Mouse (Mus musculus): ENCODE measurements around the gene Emp2. TPM values are rescaled to one million over a fixed set of nuclear protein-coding genes. Genes with fewer than 3 reads are reported as not detected.
A peak's percentile ranks its signal among the peaks of the same experiment; 100 is the strongest.

Emp2 gene
- 35.4 and 38.6 TPM in 2 replicates for polyA plus RNA-seq (2014; fragmentation: Nextera tagmentation; extraction: Ambion mirVana)

GRCm38 (mm10) chr16:10313646-10314088 is at the start of gene Emp2:
Gene Emp2 (minus strand): TSS chr16:10313968.
- H3K27ac ChIP-seq (replicated peaks; ENCODE audit: low read depth, low read length): no peak within 1 kb of the TSS
- peak; percentile 76 for DNase-seq (ENCODE audit: low spot score)

DNA sequence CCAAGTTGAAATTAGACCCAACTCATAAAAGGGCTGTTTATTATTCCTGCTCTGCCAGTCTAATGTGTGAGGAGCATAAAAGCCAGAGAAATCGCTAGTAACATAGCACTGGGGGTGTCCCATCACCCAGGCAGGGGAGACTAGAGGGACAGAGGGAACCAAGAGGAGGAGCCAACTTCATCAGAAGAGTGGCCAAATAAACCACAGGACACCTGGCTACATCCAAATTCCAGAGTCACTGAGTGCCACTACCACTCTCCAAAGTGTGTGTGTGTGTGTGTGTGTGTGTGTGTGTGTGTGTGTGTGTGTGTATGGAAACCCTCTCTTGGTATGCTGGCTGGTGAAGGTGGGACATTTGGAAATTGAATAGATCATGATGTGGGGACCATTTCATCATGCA is 49.3 kb upstream of the Emp2 start:
- H3K9ac ChIP-seq (ENCODE audit: low read depth, low read length): no peak overlapping the region
- H3K4me2 ChIP-seq (ENCODE audit: low read depth, low read length): no peak overlapping the region
- H3K27ac ChIP-seq (replicated peaks; ENCODE audit: low read depth, low read length): no peak overlapping the region
- no peak for DNase-seq (ENCODE audit: low spot score)
- peaks cover 15% of the 10 kb centered on the region; the same call in 1 of the 2 replicates for H3K4me1 ChIP-seq (ENCODE audit: control insufficient read depth, insufficient read depth, low read length)
- no peaks in the 10 kb centered on the region for H3K36me3 ChIP-seq (ENCODE audit: control insufficient read depth, insufficient read depth, low read length)
- 46% methylated on average over 1 of the region's 1 CpGs for WGBS
- H3K4me3 ChIP-seq (ENCODE audit: low read depth, low read length): no peak overlapping the region
- H3K9me3 ChIP-seq (ENCODE audit: control insufficient read depth, low read length): no peaks in the 10 kb centered on the region
- H3K27me3 ChIP-seq (replicated peaks; ENCODE audit: control insufficient read depth, insufficient read depth, low read length): no peaks in the 10 kb centered on the region
- no peak for ATAC-seq (ENCODE audit: low read depth)

More at GRCm38 (mm10) chr16:10313646-10314088, at the start of gene Emp2:
- ATAC-seq (ENCODE audit: low read depth): peak; percentile 92
- Histone ChIP-seq H3K4me2 (ENCODE audit: low read depth, low read length) (peak within 1 kb of the TSS; percentile 82), H3K36me3 (ENCODE audit: control insufficient read depth, insufficient read depth, low read length) (no peaks in the 10 kb centered on the region), H3K4me1 (ENCODE audit: control insufficient read depth, insufficient read depth, low read length) (peaks cover 10% of the 10 kb centered on the region), H3K9me3 (ENCODE audit: control insufficient read depth, low read length) (no peaks in the 10 kb centered on the region), H3K9ac (ENCODE audit: low read depth, low read length) (peak within 1 kb of the TSS; percentile 72), H3K27me3 (replicated peaks; ENCODE audit: control insufficient read depth, insufficient read depth, low read length) (no peaks in the 10 kb centered on the region), H3K4me3 (ENCODE audit: low read depth, low read length) (peak within 1 kb of the TSS; percentile 52)
- 0% methylated on average over 10 of the region's 40 CpGs for WGBS

DNA sequence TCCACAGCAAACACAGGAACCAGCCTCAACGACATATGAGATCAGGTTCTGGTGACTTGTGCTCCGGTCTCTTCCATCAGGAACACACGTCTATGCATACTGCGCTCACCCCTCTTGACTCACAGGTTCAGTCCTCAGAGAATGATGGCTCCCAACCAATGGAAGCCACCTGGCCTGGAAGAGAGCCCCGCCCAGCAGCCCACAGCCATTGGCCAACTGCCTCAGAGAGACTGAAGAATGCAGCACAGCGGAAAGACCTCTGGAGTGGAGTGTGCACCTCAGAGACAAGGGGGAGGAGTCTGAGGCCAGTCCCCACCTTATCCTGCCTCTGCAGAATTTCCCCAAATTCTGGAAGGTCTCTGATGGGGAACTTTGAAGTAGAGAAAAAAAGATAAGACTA is 45.5 kb upstream of the Emp2 start:
- Histone ChIP-seq H3K4me3 (ENCODE audit: low read depth, low read length) (no peak overlapping the region), H3K36me3 (ENCODE audit: control insufficient read depth, insufficient read depth, low read length) (no peaks in the 10 kb centered on the region), H3K27me3 (replicated peaks; ENCODE audit: control insufficient read depth, insufficient read depth, low read length) (no peaks in the 10 kb centered on the region), H3K4me1 (ENCODE audit: control insufficient read depth, insufficient read depth, low read length) (no peaks in the 10 kb centered on the region), H3K9me3 (ENCODE audit: control insufficient read depth, low read length) (no peaks in the 10 kb centered on the region), H3K9ac (ENCODE audit: low read depth, low read length) (no peak overlapping the region), H3K27ac (replicated peaks; ENCODE audit: low read depth, low read length) (no peak overlapping the region), H3K4me2 (ENCODE audit: low read depth, low read length) (no peak overlapping the region)
- 81% methylated on average over 6 of the region's 6 CpGs for WGBS
- DNase-seq (ENCODE audit: low spot score) (no peak), ATAC-seq (ENCODE audit: low read depth) (no peak)

DNA sequence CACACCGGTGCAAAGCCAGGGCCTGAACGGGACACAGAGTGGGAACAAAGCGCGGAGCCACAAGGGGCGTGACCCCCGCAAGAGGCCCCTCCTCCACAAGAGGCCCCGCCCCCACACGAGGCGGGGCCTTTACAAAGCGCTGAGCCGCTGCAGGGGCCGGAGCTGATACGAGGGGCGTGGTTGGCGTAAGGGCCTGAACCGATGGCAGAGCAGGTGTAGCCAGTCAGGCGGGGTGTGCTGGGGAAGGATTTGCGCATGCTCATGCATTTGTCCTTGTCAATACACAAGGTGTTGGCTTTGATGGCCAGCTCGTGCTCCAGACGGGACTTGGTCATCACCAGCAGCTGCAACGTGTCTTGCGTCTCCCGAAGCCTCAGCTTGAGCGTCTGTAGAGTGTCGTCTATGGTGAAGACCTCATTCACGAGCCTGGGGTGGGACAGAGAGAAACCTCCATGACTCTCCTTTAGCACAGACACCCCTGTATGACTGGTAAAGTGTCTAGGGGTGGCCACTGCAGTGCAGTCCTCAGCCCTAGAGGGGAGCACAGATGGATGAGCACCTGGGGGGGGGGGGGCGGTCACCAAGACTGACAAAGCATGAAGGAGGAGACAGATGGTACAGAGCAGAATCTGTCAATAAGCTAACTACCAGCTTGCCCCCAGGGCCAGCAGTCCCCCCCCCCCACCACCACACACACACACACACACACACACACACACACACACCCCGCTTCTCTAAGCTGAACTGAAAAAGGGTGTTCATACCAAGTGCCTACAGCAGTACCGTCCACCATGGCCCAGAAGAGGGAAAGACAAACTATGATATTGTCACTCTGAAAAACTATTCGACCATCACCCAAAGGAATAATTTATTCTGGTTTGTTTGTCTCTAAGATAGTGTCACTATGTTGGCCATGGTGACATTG is 44.5 kb upstream of the Emp2 start:
- Histone ChIP-seq H3K4me3 (ENCODE audit: low read depth, low read length) (peak overlapping the region; percentile 1), H3K4me1 (ENCODE audit: control insufficient read depth, insufficient read depth, low read length) (no peaks in the 10 kb centered on the region), H3K9ac (ENCODE audit: low read depth, low read length) (no peak overlapping the region), H3K4me2 (ENCODE audit: low read depth, low read length) (peak overlapping the region; percentile 36), H3K27me3 (replicated peaks; ENCODE audit: control insufficient read depth, insufficient read depth, low read length) (no peaks in the 10 kb centered on the region), H3K9me3 (ENCODE audit: control insufficient read depth, low read length) (no peaks in the 10 kb centered on the region), H3K27ac (replicated peaks; ENCODE audit: low read depth, low read length) (no peak overlapping the region), H3K36me3 (ENCODE audit: control insufficient read depth, insufficient read depth, low read length) (no peaks in the 10 kb centered on the region)
- 15% methylated on average over 28 of the region's 30 CpGs for WGBS
- peak; percentile 89 for ATAC-seq (ENCODE audit: low read depth)
- DNase-seq (ENCODE audit: low spot score): peak; percentile 90

- no peak overlapping the region for H3K4me3 ChIP-seq (ENCODE audit: low read depth, low read length)
- no peak overlapping the region for H3K27ac ChIP-seq (replicated peaks; ENCODE audit: low read depth, low read length)
- H3K4me2 ChIP-seq (ENCODE audit: low read depth, low read length): no peak overlapping the region
- DNase-seq (ENCODE audit: low spot score) (peak; percentile 56), ATAC-seq (ENCODE audit: low read depth) (no peak)
- no peaks in the 10 kb centered on the region for H3K4me1 ChIP-seq (ENCODE audit: control insufficient read depth, insufficient read depth, low read length)
- H3K27me3 ChIP-seq (replicated peaks; ENCODE audit: control insufficient read depth, insufficient read depth, low read length): no peaks in the 10 kb centered on the region
- H3K9me3 ChIP-seq (ENCODE audit: control insufficient read depth, low read length): no peaks in the 10 kb centered on the region
- H3K36me3 ChIP-seq (ENCODE audit: control insufficient read depth, insufficient read depth, low read length): no peaks in the 10 kb centered on the region
- H3K9ac ChIP-seq (ENCODE audit: low read depth, low read length): no peak overlapping the region
Observed at GRCm38 (mm10) chr16:10355004-10355403, 41.2 kb upstream of the Emp2 start.

GRCm38 (mm10) chr16:10351050-10351636 is 37.4 kb upstream of the Emp2 start:
- peaks cover 6% of the 10 kb centered on the region; the same call in 1 of the 2 replicates for H3K4me1 ChIP-seq (ENCODE audit: control insufficient read depth, insufficient read depth, low read length)
- no peak overlapping the region for H3K27ac ChIP-seq (replicated peaks; ENCODE audit: low read depth, low read length)
- no peak overlapping the region for H3K4me2 ChIP-seq (ENCODE audit: low read depth, low read length)
- WGBS: 56% methylated on average over 9 of the region's 9 CpGs
- no peaks in the 10 kb centered on the region for H3K27me3 ChIP-seq (replicated peaks; ENCODE audit: control insufficient read depth, insufficient read depth, low read length)
- no peaks in the 10 kb centered on the region for H3K36me3 ChIP-seq (ENCODE audit: control insufficient read depth, insufficient read depth, low read length)
- no peak overlapping the region for H3K9ac ChIP-seq (ENCODE audit: low read depth, low read length)
- no peak overlapping the region for H3K4me3 ChIP-seq (ENCODE audit: low read depth, low read length)
- DNase-seq (ENCODE audit: low spot score) (no peak), ATAC-seq (ENCODE audit: low read depth) (no peak)
- no peaks in the 10 kb centered on the region for H3K9me3 ChIP-seq (ENCODE audit: control insufficient read depth, low read length)

- ATAC-seq (ENCODE audit: low read depth) (peak; percentile 79), DNase-seq (ENCODE audit: low spot score) (peak; percentile 61)
- Histone ChIP-seq H3K9me3 (ENCODE audit: control insufficient read depth, low read length) (no peaks in the 10 kb centered on the region), H3K9ac (ENCODE audit: low read depth, low read length) (0 out of 2 replicates have a peak overlapping the region, but pooled peaks have one; percentile 8), H3K4me1 (ENCODE audit: control insufficient read depth, insufficient read depth, low read length) (peaks cover 6% of the 10 kb centered on the region; the same call in 1 of the 2 replicates), H3K36me3 (ENCODE audit: control insufficient read depth, insufficient read depth, low read length) (no peaks in the 10 kb centered on the region), H3K4me3 (ENCODE audit: low read depth, low read length) (no peak overlapping the region), H3K4me2 (ENCODE audit: low read depth, low read length) (no peak overlapping the region), H3K27ac (replicated peaks; ENCODE audit: low read depth, low read length) (peak overlapping the region; percentile 52; the same call in 1 of the 2 replicates), H3K27me3 (replicated peaks; ENCODE audit: control insufficient read depth, insufficient read depth, low read length) (no peaks in the 10 kb centered on the region)
- WGBS: 84% methylated on average over 8 of the region's 10 CpGs
Observed at GRCm38 (mm10) chr16:10349876-10350275, 36.1 kb upstream of the Emp2 start.

DNA sequence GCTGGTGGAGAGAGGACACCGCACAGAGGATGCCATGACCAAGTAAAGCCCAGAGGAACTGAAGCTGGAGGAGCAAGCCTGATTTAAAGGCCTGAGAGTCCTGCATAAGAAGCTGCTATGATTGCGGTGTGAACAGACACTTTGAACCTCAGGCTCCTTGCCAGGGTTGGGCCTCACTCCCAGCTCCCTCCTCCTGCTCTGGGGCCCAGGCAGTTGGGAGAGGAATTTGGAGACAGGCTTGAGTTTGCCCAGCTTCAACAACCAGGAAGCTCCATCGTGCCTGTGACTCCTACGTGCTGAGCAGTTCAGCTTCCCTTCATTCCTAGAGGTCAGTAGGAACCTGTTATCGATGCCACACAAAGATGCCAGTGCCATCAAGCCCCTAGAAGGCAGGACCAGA is 35.7 kb upstream of the Emp2 start:
- 61% methylated on average over 5 of the region's 5 CpGs for WGBS
- peaks cover 6% of the 10 kb centered on the region; the same call in 1 of the 2 replicates for H3K4me1 ChIP-seq (ENCODE audit: control insufficient read depth, insufficient read depth, low read length)
- peak overlapping the region; percentile 52; the same call in 1 of the 2 replicates for H3K27ac ChIP-seq (replicated peaks; ENCODE audit: low read depth, low read length)
- peak; percentile 45; the same call in 1 of the 2 replicates for ATAC-seq (ENCODE audit: low read depth)
- H3K9me3 ChIP-seq (ENCODE audit: control insufficient read depth, low read length): no peaks in the 10 kb centered on the region
- H3K36me3 ChIP-seq (ENCODE audit: control insufficient read depth, insufficient read depth, low read length): no peaks in the 10 kb centered on the region
- no peaks in the 10 kb centered on the region for H3K27me3 ChIP-seq (replicated peaks; ENCODE audit: control insufficient read depth, insufficient read depth, low read length)
- peak; percentile 68 for DNase-seq (ENCODE audit: low spot score)
- H3K9ac ChIP-seq (ENCODE audit: low read depth, low read length): 0 out of 2 replicates have a peak overlapping the region, but pooled peaks have one; percentile 8
- no peak overlapping the region for H3K4me3 ChIP-seq (ENCODE audit: low read depth, low read length)
- H3K4me2 ChIP-seq (ENCODE audit: low read depth, low read length): no peak overlapping the region

Data from embryonic facial prominence, embryonic 14.5 days (tissue).